In the genomic region with DNA sequence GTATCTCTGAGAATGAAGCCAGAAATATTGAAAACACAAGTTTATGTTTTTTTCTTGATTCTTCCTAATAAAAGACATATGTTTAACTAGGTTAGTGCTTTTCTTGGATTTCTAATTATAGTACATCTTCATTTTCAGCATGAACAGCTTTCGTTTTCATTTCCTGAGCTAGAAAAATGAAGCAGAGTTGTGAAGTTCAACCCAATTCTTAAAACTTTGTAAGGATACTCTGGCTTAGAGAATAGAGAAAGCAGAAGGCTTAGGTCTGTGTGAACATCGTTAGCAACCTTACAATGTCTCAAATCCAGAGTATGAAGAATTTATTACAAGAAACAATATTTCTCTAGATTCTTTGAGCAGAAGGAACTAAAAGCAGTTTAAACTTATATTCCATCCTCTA, we compare ENCODE assay signal across 29 mouse cellular contexts.
"Had no signal": no experiment of that assay in that cellular context is flagged by ENCODE, and none has a peak within 500 bp of the region (broad histone marks: within the 10 kb centered on the region; RNA-seq: fewer than 3 reads in every experiment).

No protein-coding gene starts in this region.

- DNase-seq: cerebellum, adult 2 months; cerebellum, adult 8-10 months; cerebellum, adult 9-10 months; cerebellum, adult 9-11 months; cerebellum, postnatal 10 days; cerebellum, postnatal 14 days; cerebellum, postnatal 25 days; cerebellum, postnatal 36 days; embryo, embryonic 11 days; gastrocnemius, adult 2 months; gastrocnemius, postnatal 10 days; gastrocnemius, postnatal 14 days; gastrocnemius, postnatal 25 days; gastrocnemius, postnatal 36 days; heart, adult 11 months; heart, adult 18-20 months; heart, adult 2 months had no signal

- H3K27ac ChIP-seq: embryonic facial prominence, embryonic 10.5 days; embryonic facial prominence, embryonic 12.5 days; embryonic facial prominence, embryonic 13.5 days; embryonic facial prominence, embryonic 15.5 days; forebrain, embryonic 10.5 days; forebrain, embryonic 12.5 days; forebrain, embryonic 13.5 days; forebrain, embryonic 15.5 days; gastrocnemius, adult 2 months; heart, adult 2 months had no signal

- H3K4me3 ChIP-seq: embryonic facial prominence, embryonic 10.5 days; embryonic facial prominence, embryonic 12.5 days; embryonic facial prominence, embryonic 13.5 days; embryonic facial prominence, embryonic 15.5 days; erythroblast, embryonic 14.5 days; forebrain, embryonic 10.5 days; forebrain, embryonic 12.5 days; forebrain, embryonic 13.5 days; forebrain, embryonic 15.5 days; gastrocnemius, adult 2 months; heart, adult 2 months had no signal

- ATAC-seq: forebrain, embryonic 13.5 days; forebrain, embryonic 14.5 days; forebrain, embryonic 15.5 days; forebrain, embryonic 16.5 days; forebrain, postnatal 0 days had no signal
